Comparison of ENCODE assay signal across 9 mouse cellular contexts in genomic region chr8:111185472-111185947, GRCm38 (mm10).
A peak's percentile ranks its signal among the peaks of the same experiment; 100 is the strongest.
DNase-seq lines count a peak whose midpoint lies in the region; TF ChIP-seq lines count a peak whose summit lies in the region.
"Had no signal": no experiment of that assay in that cellular context is flagged by ENCODE, and none has a peak within 500 bp of the region (broad histone marks: within the 10 kb centered on the region; RNA-seq: fewer than 3 reads in every experiment).

No protein-coding gene starts in this region.

- no peaks in the 10 kb centered on the region for H3K4me1 ChIP-seq in lung, adult 2 months (ENCODE audit: control insufficient read depth, insufficient read depth, low read length)
- H3K4me1 ChIP-seq in forebrain, embryonic 10.5 days = no peaks in the 10 kb centered on the region

- H3K36me3 ChIP-seq in forebrain, embryonic 10.5 days (replicated peaks) = peaks cover 86% of the 10 kb centered on the region

- no peaks in the 10 kb centered on the region for H3K9me3 ChIP-seq in forebrain, embryonic 10.5 days

- no peak for TF ChIP-seq POLR2A in lung, adult 2 months (IDR thresholded peaks at IDR 0.05; ENCODE audit: borderline replicate concordance, extremely low read depth, low read depth, low read length)

- no peaks in the 10 kb centered on the region for H3K27me3 ChIP-seq in forebrain, embryonic 10.5 days (ENCODE audit: poor library complexity, severe bottlenecking)

- WGBS in lung, adult 2 months = 30% methylated on average over 4 of the region's 4 CpGs
- WGBS in forebrain, embryonic 10.5 days = 90% methylated on average over 4 of the region's 4 CpGs

- peak; percentile 24 to 42 for DNase-seq in lung, adult 18-20 months
- no peak for DNase-seq in lung, adult 2 months
- peak; percentile 91 to 92 for DNase-seq in adrenal gland, postnatal 36 days
- peak; percentile 9 to 20 for DNase-seq in frontal cortex, postnatal 14 days (ENCODE audit: low spot score in 2 of 2)
- DNase-seq in layer of hippocampus, adult 8-10 months (ENCODE audit: low spot score in 2 of 2) = peak; percentile 27 to 44
- peak; percentile 27 for DNase-seq in right cerebral cortex, postnatal 4 days
- no peak for DNase-seq in thymus, postnatal 36 days
- DNase-seq in forebrain, embryonic 10.5 days (ENCODE audit: extremely low spot score, low spot score) = no peak

- H3K27ac ChIP-seq in forebrain, embryonic 10.5 days = no peak overlapping the region
- H3K27ac ChIP-seq: macrophage had no signal

- no peak for TF ChIP-seq CTCF in lung, adult 2 months (IDR thresholded peaks at IDR 0.05; ENCODE audit: insufficient read depth, low read length)

- H3K4me3 ChIP-seq in lung, adult 2 months (replicated peaks; ENCODE audit: extremely low read depth, low read depth, low read length) = no peak overlapping the region
- no peak overlapping the region for H3K4me3 ChIP-seq in forebrain, embryonic 10.5 days

Comparison
In these comparisons a context has a peak if more than half of its experiments do, and no peak if none do; other contexts are left out.
1. DNase-seq: peak in lung, adult 18-20 months (2 of 2), adrenal gland, postnatal 36 days (2 of 2), frontal cortex, postnatal 14 days (2 of 2), layer of hippocampus, adult 8-10 months (2 of 2) and right cerebral cortex, postnatal 4 days (single experiment); none in lung, adult 2 months (single experiment), thymus, postnatal 36 days (0 of 2) and forebrain, embryonic 10.5 days (single experiment).